ENCODE assay signal across 10 mouse cellular contexts in genomic region chr2:73521737-73522136, GRCm38 (mm10). TPM values are rescaled to one million over a fixed set of nuclear protein-coding genes. Genes with fewer than 3 reads are reported as not detected.
DNase-seq lines count a peak whose midpoint lies in the region; ATAC-seq lines count a peak whose summit lies in the region.
"Had no signal": no experiment of that assay in that cellular context is flagged by ENCODE, and none has a peak within 500 bp of the region (broad histone marks: within the 10 kb centered on the region; RNA-seq: fewer than 3 reads in every experiment).

No protein-coding gene starts in this region.

- no peaks in the 10 kb centered on the region for H3K9me3 ChIP-seq in hindbrain, embryonic 16.5 days (ENCODE audit: control insufficient read depth, low read length)
- no peaks in the 10 kb centered on the region for H3K9me3 ChIP-seq in hindbrain, embryonic 10.5 days
- no peaks in the 10 kb centered on the region for H3K9me3 ChIP-seq in neural tube, embryonic 13.5 days
- no peaks in the 10 kb centered on the region for H3K9me3 ChIP-seq in intestine, embryonic 15.5 days
- H3K9me3 ChIP-seq in midbrain, embryonic 13.5 days, result no peaks in the 10 kb centered on the region

- H3K9ac ChIP-seq in hindbrain, embryonic 16.5 days (ENCODE audit: low read depth, low read length), result no peak overlapping the region
- H3K9ac ChIP-seq in neural tube, embryonic 13.5 days, result no peak overlapping the region
- H3K9ac ChIP-seq in intestine, embryonic 15.5 days, result no peak overlapping the region
- no peak overlapping the region for H3K9ac ChIP-seq in midbrain, embryonic 13.5 days (replicated peaks)

- 29% methylated on average over 5 of the region's 5 CpGs for WGBS in hindbrain, embryonic 16.5 days
- WGBS in hindbrain, embryonic 10.5 days, result 37% methylated on average over 5 of the region's 5 CpGs
- 26% methylated on average over 5 of the region's 5 CpGs for WGBS in neural tube, embryonic 13.5 days
- WGBS in intestine, embryonic 15.5 days, result 15% methylated on average over 5 of the region's 5 CpGs
- 46% methylated on average over 5 of the region's 5 CpGs for WGBS in midbrain, embryonic 13.5 days

- peak; percentile 67; the same call in 1 of the 2 replicates for ATAC-seq in hindbrain, embryonic 16.5 days
- peak; percentile 36; the same call in 1 of the 2 replicates for ATAC-seq in neural tube, embryonic 13.5 days (ENCODE audit: low read depth)
- peak; percentile 71 for ATAC-seq in intestine, embryonic 15.5 days
- no peak for ATAC-seq in midbrain, embryonic 13.5 days

- H3K36me3 ChIP-seq in hindbrain, embryonic 16.5 days (ENCODE audit: control insufficient read depth, insufficient read depth, low read length), result no peaks in the 10 kb centered on the region
- peaks cover 10% of the 10 kb centered on the region; the same call in 1 of the 2 replicates for H3K36me3 ChIP-seq in hindbrain, embryonic 10.5 days
- no peaks in the 10 kb centered on the region for H3K36me3 ChIP-seq in neural tube, embryonic 13.5 days
- H3K36me3 ChIP-seq in intestine, embryonic 15.5 days, result no peaks in the 10 kb centered on the region
- no peaks in the 10 kb centered on the region for H3K36me3 ChIP-seq in midbrain, embryonic 13.5 days

- no peaks in the 10 kb centered on the region for H3K27me3 ChIP-seq in hindbrain, embryonic 16.5 days (replicated peaks; ENCODE audit: control insufficient read depth, insufficient read depth, low read length)
- H3K27me3 ChIP-seq in hindbrain, embryonic 10.5 days (ENCODE audit: insufficient read depth, poor library complexity, severe bottlenecking), result no peaks in the 10 kb centered on the region
- H3K27me3 ChIP-seq in neural tube, embryonic 13.5 days, result no peaks in the 10 kb centered on the region
- H3K27me3 ChIP-seq in intestine, embryonic 15.5 days (replicated peaks), result no peaks in the 10 kb centered on the region
- H3K27me3 ChIP-seq in midbrain, embryonic 13.5 days, result no peaks in the 10 kb centered on the region

- H3K27ac ChIP-seq in hindbrain, embryonic 16.5 days (ENCODE audit: low read depth, low read length), result no peak overlapping the region
- H3K27ac ChIP-seq in hindbrain, embryonic 10.5 days, result no peak overlapping the region
- 0 out of 2 replicates have a peak overlapping the region, but pooled peaks have one; percentile 13 for H3K27ac ChIP-seq in neural tube, embryonic 13.5 days (replicated peaks)
- 0 out of 2 replicates have a peak overlapping the region, but pooled peaks have one; percentile 22 for H3K27ac ChIP-seq in intestine, embryonic 15.5 days
- no peak overlapping the region for H3K27ac ChIP-seq in midbrain, embryonic 13.5 days

- no peak overlapping the region for H3K4me2 ChIP-seq in hindbrain, embryonic 16.5 days (ENCODE audit: low read length)
- H3K4me2 ChIP-seq in neural tube, embryonic 13.5 days, result no peak overlapping the region
- H3K4me2 ChIP-seq in intestine, embryonic 15.5 days (replicated peaks), result no peak overlapping the region
- no peak overlapping the region for H3K4me2 ChIP-seq in midbrain, embryonic 13.5 days (replicated peaks)

- DNase-seq in hindbrain, embryonic 10.5 days (ENCODE audit: low spot score), result no peak
- no peak for DNase-seq in neural tube, embryonic 10.5 days (ENCODE audit: extremely low spot score, low spot score)
- DNase-seq in telencephalon, adult 2 months (ENCODE audit: low read depth, low spot score), result peak; percentile 28
- DNase-seq in adrenal gland, postnatal 36 days, result no peak
- DNase-seq: gastrocnemius, postnatal 14 days; heart, postnatal 36 days had no signal

- H3K4me1 ChIP-seq in hindbrain, embryonic 16.5 days (ENCODE audit: control insufficient read depth, insufficient read depth, low read depth, low read length), result peaks cover 2% of the 10 kb centered on the region; the same call in 1 of the 2 replicates
- H3K4me1 ChIP-seq in hindbrain, embryonic 10.5 days (replicated peaks), result peaks cover 21% of the 10 kb centered on the region
- H3K4me1 ChIP-seq in neural tube, embryonic 13.5 days (replicated peaks), result peaks cover 17% of the 10 kb centered on the region
- H3K4me1 ChIP-seq in intestine, embryonic 15.5 days (replicated peaks), result peaks cover 20% of the 10 kb centered on the region
- peaks cover 6% of the 10 kb centered on the region; the same call in 1 of the 2 replicates for H3K4me1 ChIP-seq in midbrain, embryonic 13.5 days (replicated peaks)

- H3K4me3 ChIP-seq in hindbrain, embryonic 16.5 days (ENCODE audit: low read length), result no peak overlapping the region
- no peak overlapping the region for H3K4me3 ChIP-seq in hindbrain, embryonic 10.5 days
- no peak overlapping the region for H3K4me3 ChIP-seq in neural tube, embryonic 13.5 days
- no peak overlapping the region for H3K4me3 ChIP-seq in intestine, embryonic 15.5 days (replicated peaks)
- no peak overlapping the region for H3K4me3 ChIP-seq in midbrain, embryonic 13.5 days (replicated peaks)

RNA-seq across cellular contexts. Expression of gene Wipf1, which starts 7.8 kb away (rescaled TPM):
- 2.4 and 3.5 TPM in 2 replicates for polyA plus RNA-seq in hindbrain, embryonic 16.5 days (2015; fragmentation: Nextera tagmentation; extraction: Ambion mirVana)
- polyA plus RNA-seq in hindbrain, embryonic 10.5 days (2016; fragmentation: Nextera tagmentation; extraction: Ambion mirVana), result 8.6 TPM in 2 replicates
- polyA plus RNA-seq in neural tube, embryonic 13.5 days (2015; fragmentation: Nextera tagmentation; extraction: Ambion mirVana), result 3.7 and 4.3 TPM in 2 replicates
- polyA plus RNA-seq in intestine, embryonic 15.5 days (2015; fragmentation: Nextera tagmentation; extraction: Ambion mirVana), result 9.5 and 10.1 TPM in 2 replicates
- 2.0 and 2.5 TPM in 2 replicates for polyA plus RNA-seq in midbrain, embryonic 13.5 days (2015; fragmentation: Nextera tagmentation; extraction: Ambion mirVana)
- 10 to 100 TPM; 13.3 to 19.6 TPM for total RNA-seq in adrenal gland, postnatal 36 days (2021)

RNA-seq across cellular contexts. Expression of gene Chrna1, which starts 58.4 kb away (rescaled TPM):
- polyA plus RNA-seq in hindbrain, embryonic 16.5 days (2015; fragmentation: Nextera tagmentation; extraction: Ambion mirVana), result 0.20 and 0.87 TPM in 2 replicates
- polyA plus RNA-seq in hindbrain, embryonic 10.5 days (2016; fragmentation: Nextera tagmentation; extraction: Ambion mirVana), result 0.69 and 1.00 TPM in 2 replicates
- 0.52 and 1.7 TPM in 2 replicates for polyA plus RNA-seq in neural tube, embryonic 13.5 days (2015; fragmentation: Nextera tagmentation; extraction: Ambion mirVana)
- 0.18 and 0.25 TPM in 2 replicates for polyA plus RNA-seq in intestine, embryonic 15.5 days (2015; fragmentation: Nextera tagmentation; extraction: Ambion mirVana)
- 0.12 TPM in 2 replicates for polyA plus RNA-seq in midbrain, embryonic 13.5 days (2015; fragmentation: Nextera tagmentation; extraction: Ambion mirVana)
- total RNA-seq in adrenal gland, postnatal 36 days (2021), result not detected
- total RNA-seq: heart, postnatal 36 days had no signal

Comparison
In these comparisons a context has a peak if more than half of its experiments do, and no peak if none do; other contexts are left out.
1. H3K27ac ChIP-seq: peak in neural tube, embryonic 13.5 days (single experiment) and intestine, embryonic 15.5 days (single experiment); none in hindbrain, embryonic 16.5 days (single experiment), hindbrain, embryonic 10.5 days (single experiment) and midbrain, embryonic 13.5 days (single experiment).